Mouse (Mus musculus): ENCODE data around the gene BC025920.

GRCm38 (mm10) chr10:81588739-81589138, 17.3 kb upstream of the BC025920 start:
- TF ChIP-seq CTCF (conservative IDR thresholded peaks at IDR 0.05; ENCODE audit: low read length) (no peak), NANOG (IDR thresholded peaks at IDR 0.05; ENCODE audit: borderline replicate concordance, low read length) (no peak)
